ENCODE assay signal across 16 mouse cellular contexts in genomic region chr1:38488667-38489210, GRCm38 (mm10).
A peak's percentile ranks its signal among the peaks of the same experiment; 100 is the strongest.
DNase-seq lines count a peak whose midpoint lies in the region; ATAC-seq and TF ChIP-seq lines count a peak whose summit lies in the region.
"Had no signal": no experiment of that assay in that cellular context is flagged by ENCODE, and none has a peak within 500 bp of the region (broad histone marks: within the 10 kb centered on the region; RNA-seq: fewer than 3 reads in every experiment).

No protein-coding gene starts in this region.

- H3K36me3 ChIP-seq in hindbrain, embryonic 10.5 days: no peaks in the 10 kb centered on the region
- H3K36me3 ChIP-seq in hindbrain, embryonic 11.5 days (ENCODE audit: control insufficient read depth, insufficient read depth, low read length): no peaks in the 10 kb centered on the region
- H3K36me3 ChIP-seq in hindbrain, embryonic 12.5 days: no peaks in the 10 kb centered on the region
- no peaks in the 10 kb centered on the region for H3K36me3 ChIP-seq in midbrain, embryonic 15.5 days (replicated peaks)
- H3K36me3 ChIP-seq: embryonic facial prominence, embryonic 10.5 days had no signal

- no peak for TF ChIP-seq CTCF in brain, embryonic 14.5 days (IDR thresholded peaks at IDR 0.05; ENCODE audit: borderline replicate concordance, extremely low read depth, insufficient read depth, insufficient read length)

- intact Hi-C loops in gastrocnemius, postnatal 14 days (cut with DNase I; ENCODE audit: low total_unique reads): no loop called here

- no peak overlapping the region for H3K4me2 ChIP-seq in hindbrain, embryonic 11.5 days (replicated peaks; ENCODE audit: low read depth, low read length)
- H3K4me2 ChIP-seq in hindbrain, embryonic 12.5 days (replicated peaks): no peak overlapping the region
- H3K4me2 ChIP-seq in midbrain, embryonic 15.5 days: no peak overlapping the region

- no peak overlapping the region for H3K4me3 ChIP-seq in hindbrain, embryonic 10.5 days
- H3K4me3 ChIP-seq in hindbrain, embryonic 11.5 days (ENCODE audit: low read depth, low read length): no peak overlapping the region
- no peak overlapping the region for H3K4me3 ChIP-seq in hindbrain, embryonic 12.5 days
- no peak overlapping the region for H3K4me3 ChIP-seq in midbrain, embryonic 15.5 days
- H3K4me3 ChIP-seq: embryonic facial prominence, embryonic 10.5 days had no signal

- peak overlapping the region; percentile 45; the same call in 1 of the 2 replicates for H3K27ac ChIP-seq in hindbrain, embryonic 10.5 days
- no peak overlapping the region for H3K27ac ChIP-seq in hindbrain, embryonic 11.5 days (ENCODE audit: low read depth, low read length)
- H3K27ac ChIP-seq in hindbrain, embryonic 12.5 days: peak overlapping the region; percentile 72
- H3K27ac ChIP-seq in midbrain, embryonic 15.5 days: peak overlapping the region; percentile 61; the same call in 1 of the 2 replicates
- H3K27ac ChIP-seq: embryonic facial prominence, embryonic 10.5 days had no signal

- 81% methylated on average over 8 of the region's 8 CpGs for whole genome bisulfite sequencing in hindbrain, embryonic 10.5 days
- 61% methylated on average over 8 of the region's 8 CpGs for WGBS in hindbrain, embryonic 11.5 days
- whole genome bisulfite sequencing in hindbrain, embryonic 12.5 days: 52% methylated on average over 8 of the region's 8 CpGs
- WGBS in midbrain, embryonic 15.5 days: 49% methylated on average over 8 of the region's 8 CpGs

- ATAC-seq in hindbrain, embryonic 11.5 days (ENCODE audit: low FRiP score): no peak
- ATAC-seq in hindbrain, embryonic 12.5 days (ENCODE audit: low FRiP score): no peak
- peak; percentile 65; the same call in 1 of the 2 replicates for ATAC-seq in midbrain, embryonic 15.5 days (replicated peaks)
- ATAC-seq in frontal cortex, adult (ENCODE audit: low TSS enrichment): no peak
- ATAC-seq: liver, postnatal 0 days had no signal

- no peak for DNase-seq in hindbrain, embryonic 10.5 days (ENCODE audit: low spot score)
- no peak for DNase-seq in hindbrain, embryonic 11.5 days (ENCODE audit: low spot score)
- DNase-seq in brain, embryonic 14.5 days (ENCODE audit: low read depth): peak; percentile 71
- DNase-seq in gastrocnemius, postnatal 14 days: no peak
- DNase-seq: cerebellum, adult 9-10 months; gastrocnemius, postnatal 25 days; kidney, adult 2 months; kidney, postnatal 10 days; left cerebral cortex, postnatal 4 days; liver, postnatal 0 days; lung, postnatal 14 days; right cerebral cortex, postnatal 25 days had no signal

- TF ChIP-seq POLR2A in brain, embryonic 14.5 days (IDR thresholded peaks at IDR 0.05; ENCODE audit: borderline replicate concordance, extremely low read depth, insufficient read depth, insufficient read length, poor library complexity, severe bottlenecking): no peak

- no peak overlapping the region for H3K9ac ChIP-seq in hindbrain, embryonic 11.5 days (ENCODE audit: low read depth, low read length)
- no peak overlapping the region for H3K9ac ChIP-seq in hindbrain, embryonic 12.5 days
- H3K9ac ChIP-seq in midbrain, embryonic 15.5 days: no peak overlapping the region
- H3K9ac ChIP-seq: liver, postnatal 0 days had no signal

- no peaks in the 10 kb centered on the region for H3K27me3 ChIP-seq in hindbrain, embryonic 10.5 days (ENCODE audit: insufficient read depth, poor library complexity, severe bottlenecking)
- no peaks in the 10 kb centered on the region for H3K27me3 ChIP-seq in hindbrain, embryonic 11.5 days (ENCODE audit: control insufficient read depth, insufficient read depth, low read length)
- no peaks in the 10 kb centered on the region for H3K27me3 ChIP-seq in hindbrain, embryonic 12.5 days
- no peaks in the 10 kb centered on the region for H3K27me3 ChIP-seq in midbrain, embryonic 15.5 days (replicated peaks)

- H3K4me1 ChIP-seq in hindbrain, embryonic 10.5 days (replicated peaks): peaks cover 12% of the 10 kb centered on the region; the same call in 1 of the 2 replicates
- H3K4me1 ChIP-seq in hindbrain, embryonic 11.5 days (replicated peaks; ENCODE audit: control insufficient read depth, insufficient read depth, low read length): no peaks in the 10 kb centered on the region
- peaks cover 13% of the 10 kb centered on the region for H3K4me1 ChIP-seq in hindbrain, embryonic 12.5 days
- H3K4me1 ChIP-seq in midbrain, embryonic 15.5 days: peaks cover 14% of the 10 kb centered on the region; the same call in 1 of the 2 replicates
- H3K4me1 ChIP-seq: embryonic facial prominence, embryonic 10.5 days had no signal

- no peaks in the 10 kb centered on the region for H3K9me3 ChIP-seq in hindbrain, embryonic 10.5 days
- no peaks in the 10 kb centered on the region for H3K9me3 ChIP-seq in hindbrain, embryonic 11.5 days (ENCODE audit: control insufficient read depth, low read length)
- no peaks in the 10 kb centered on the region for H3K9me3 ChIP-seq in hindbrain, embryonic 12.5 days (replicated peaks)
- no peaks in the 10 kb centered on the region for H3K9me3 ChIP-seq in midbrain, embryonic 15.5 days
- H3K9me3 ChIP-seq: embryonic facial prominence, embryonic 10.5 days had no signal
